Mouse (Mus musculus) CH12.LX (cell line): ENCODE measurements around the gene Ate1. TPM values are rescaled to one million over a fixed set of nuclear protein-coding genes. Genes with fewer than 3 reads are reported as not detected.

Experiments
- DNase-seq: peaks from one replicate; pipeline ENCODE4 v3.0.0-alpha.2; 2013; ENCODE audit errors: extremely low read depth
- H3K27ac ChIP-seq: 2 replicates; pipeline ENCODE4 v1.5.1; 2012; ENCODE audit warnings: low read depth, mild to moderate bottlenecking, control low read depth, moderate library complexity; ENCODE audit not compliant: insufficient read depth
- H3K27me3 ChIP-seq: replicated peaks from 2 replicates; pipeline ENCODE3; 2012; ENCODE audit warnings: inconsistent platforms
- H3K36me3 ChIP-seq, 2 experiments: replicated peaks in 1 of 2; 2 replicates each; pipeline versions ENCODE3 to v1.6.1; 2012; ENCODE audit warnings: inconsistent platforms in 1 of 2, low read length in 1 of 2, mild to moderate bottlenecking in 1 of 2, mixed read lengths in 1 of 2, moderate library complexity in 1 of 2; ENCODE audit not compliant: control insufficient read depth in 1 of 2, insufficient read depth in 1 of 2
- H3K4me1 ChIP-seq, 2 experiments: 2 replicates each; pipeline ENCODE4 v1.6.1; 2012; ENCODE audit warnings: inconsistent platforms in 1 of 2, moderate library complexity in 1 of 2; ENCODE audit not compliant: insufficient read depth in 2 of 2, control insufficient read depth in 1 of 2
- H3K4me2 ChIP-seq: 2 replicates; pipeline ENCODE4 v1.6.1; 2012; ENCODE audit warnings: low read depth, mild to moderate bottlenecking, control low read depth; ENCODE audit not compliant: poor library complexity, insufficient read depth, severe bottlenecking
- H3K4me3 ChIP-seq, 3 experiments: fragments of 150-350 bp in 1 of 3; sonication (generic) in 1 of 3; replicated peaks in 1 of 3; 2 replicates each; pipeline versions ENCODE3 to v1.5.1; 2011 to 2012; ENCODE audit warnings: low read depth in 2 of 3, low read length in 2 of 3, mild to moderate bottlenecking in 2 of 3, moderate library complexity in 2 of 3, control low read depth in 1 of 3, improper control_type of control experiment in 1 of 3, inconsistent platforms in 1 of 3, mixed read lengths in 1 of 3; ENCODE audit not compliant: poor library complexity in 1 of 3
- H3K79me2 ChIP-seq: replicated peaks from 2 replicates; pipeline ENCODE4 v1.6.1; 2012; ENCODE audit warnings: mild to moderate bottlenecking, moderate library complexity; ENCODE audit not compliant: control insufficient read depth, poor library complexity, insufficient read depth, severe bottlenecking; ENCODE audit errors: extremely low read depth
- H3K9ac ChIP-seq: 2 replicates; pipeline ENCODE4 v1.6.1; 2012; ENCODE audit warnings: low read depth, mild to moderate bottlenecking, control low read depth, moderate library complexity; ENCODE audit not compliant: insufficient read depth
- H3K9me3 ChIP-seq: replicated peaks from 2 replicates; pipeline ENCODE3; 2012; ENCODE audit warnings: low read length, inconsistent platforms, mixed read lengths
- BHLHE40 ChIP-seq: IDR thresholded peaks from 2 replicates; pipeline ENCODE4 v1.6.1; 2011; ENCODE audit warnings: mild to moderate bottlenecking, low read depth, low read length, improper control_type of control experiment
- CHD1 ChIP-seq: IDR thresholded peaks from 2 replicates; pipeline ENCODE4 v1.6.1; 2012; ENCODE audit warnings: low read depth, low read length, improper control_type of control experiment, inconsistent platforms
- CTCF ChIP-seq, 2 experiments: IDR thresholded peaks in 1 of 2; conservative IDR thresholded peaks in 1 of 2; 2 replicates each; pipeline ENCODE4 v1.5.1; 2011 to 2012; ENCODE audit warnings: low read depth in 2 of 2, low read length in 2 of 2, improper control_type of control experiment in 1 of 2, inconsistent platforms in 1 of 2, mild to moderate bottlenecking in 1 of 2, moderate library complexity in 1 of 2
- E2F4 ChIP-seq: IDR thresholded peaks from 2 replicates; pipeline ENCODE4 v1.6.1; 2011; ENCODE audit warnings: low read depth, low read length, improper control_type of control experiment; ENCODE audit not compliant: insufficient replicate concordance
- GABPA ChIP-seq: IDR thresholded peaks from 2 replicates; pipeline ENCODE4 v1.6.1; 2012; ENCODE audit warnings: low read depth, low read length, improper control_type of control experiment, inconsistent platforms; ENCODE audit not compliant: insufficient replicate concordance
- JUN ChIP-seq: IDR thresholded peaks from 2 replicates; pipeline ENCODE4 v1.6.1; 2011; ENCODE audit warnings: low read depth, mild to moderate bottlenecking, low read length, improper control_type of control experiment, moderate library complexity; ENCODE audit not compliant: insufficient read depth
- KAT2A ChIP-seq: IDR thresholded peaks from 2 replicates; pipeline ENCODE4 v1.6.1; 2012; ENCODE audit warnings: low read length, improper control_type of control experiment, inconsistent platforms; ENCODE audit not compliant: insufficient replicate concordance
- MAZ ChIP-seq: IDR thresholded peaks from 2 replicates; pipeline ENCODE4 v1.6.1; 2012; ENCODE audit warnings: low read depth, mild to moderate bottlenecking, inconsistent platforms, low read length, improper control_type of control experiment, moderate library complexity
- MEF2A ChIP-seq: IDR thresholded peaks from 2 replicates; pipeline ENCODE4 v1.6.1; 2014; ENCODE audit warnings: low read depth, mild to moderate bottlenecking, inconsistent platforms, low read length, improper control_type of control experiment, borderline replicate concordance
- POLR2AphosphoS2 ChIP-seq: IDR thresholded peaks from 2 replicates; pipeline ENCODE4 v1.6.1; 2011; ENCODE audit warnings: low read depth, low read length, improper control_type of control experiment
- RCOR1 ChIP-seq: conservative IDR thresholded peaks from 2 replicates; pipeline ENCODE4 v1.6.1; 2012; ENCODE audit warnings: low read depth, mild to moderate bottlenecking, inconsistent platforms, low read length, improper control_type of control experiment
- SIN3A ChIP-seq: IDR thresholded peaks from 2 replicates; pipeline ENCODE4 v1.6.1; 2012; ENCODE audit warnings: low read length, improper control_type of control experiment, inconsistent platforms
- TCF12 ChIP-seq: IDR thresholded peaks from 2 replicates; pipeline ENCODE4 v1.6.1; 2014; ENCODE audit warnings: low read depth, mild to moderate bottlenecking, inconsistent platforms, low read length, improper control_type of control experiment
- USF2 ChIP-seq: conservative IDR thresholded peaks from 2 replicates; pipeline ENCODE4 v1.6.1; 2011; ENCODE audit warnings: low read depth, low read length, improper control_type of control experiment
- ZC3H11A ChIP-seq: IDR thresholded peaks from 2 replicates; pipeline ENCODE4 v1.6.1; 2012; ENCODE audit warnings: low read depth, mild to moderate bottlenecking, inconsistent platforms, low read length, improper control_type of control experiment
- ZKSCAN1 ChIP-seq: IDR thresholded peaks from 2 replicates; pipeline ENCODE4 v1.6.1; 2012; ENCODE audit warnings: low read depth, inconsistent platforms, low read length, improper control_type of control experiment, borderline replicate concordance
- dilution Hi-C: fragments of 300-500 bp; cut with MboI; formaldehyde crosslinking; loops from 2 replicates; pipeline ENCODE4 v1.14.3; 2020; ENCODE audit warnings: low sequenced_read_pairs; ENCODE audit not compliant: extremely low pct_unique_long_range_greater_than_20kb, extremely low pct_ligation_motif_present
- in situ Hi-C: fragments of 300-500 bp; cut with MboI; formaldehyde crosslinking; loops from 3 replicates; pipeline ENCODE4 v1.14.3; 2019; ENCODE audit warnings: low sequenced_read_pairs, low pct_ligation_motif_present, low pct_unique_long_range_greater_than_20kb, mixed read lengths
- polyA plus RNA-seq: library from polyadenylated mRNA; unstranded; fragments of >175 nt; gene quantifications from 2 replicates; pipeline ENCODE4 v1.2.1, GENCODE M21; 2012; ENCODE audit warnings: low read depth; ENCODE audit not compliant: insufficient read length
- total RNA-seq, 2 experiments: library from RNA; depleted of rRNA; stranded (reverse); fragments of 300-350 nt in 1 of 2; fragments of >200 nt in 1 of 2; gene quantifications; 2 replicates each; pipeline ENCODE4 v1.2.3; 2012 to 2014

Gene Ate1
- total and polyA plus RNA-seq, 3 experiments = 12.2 to 15.4 (median 14.3) TPM

DNA sequence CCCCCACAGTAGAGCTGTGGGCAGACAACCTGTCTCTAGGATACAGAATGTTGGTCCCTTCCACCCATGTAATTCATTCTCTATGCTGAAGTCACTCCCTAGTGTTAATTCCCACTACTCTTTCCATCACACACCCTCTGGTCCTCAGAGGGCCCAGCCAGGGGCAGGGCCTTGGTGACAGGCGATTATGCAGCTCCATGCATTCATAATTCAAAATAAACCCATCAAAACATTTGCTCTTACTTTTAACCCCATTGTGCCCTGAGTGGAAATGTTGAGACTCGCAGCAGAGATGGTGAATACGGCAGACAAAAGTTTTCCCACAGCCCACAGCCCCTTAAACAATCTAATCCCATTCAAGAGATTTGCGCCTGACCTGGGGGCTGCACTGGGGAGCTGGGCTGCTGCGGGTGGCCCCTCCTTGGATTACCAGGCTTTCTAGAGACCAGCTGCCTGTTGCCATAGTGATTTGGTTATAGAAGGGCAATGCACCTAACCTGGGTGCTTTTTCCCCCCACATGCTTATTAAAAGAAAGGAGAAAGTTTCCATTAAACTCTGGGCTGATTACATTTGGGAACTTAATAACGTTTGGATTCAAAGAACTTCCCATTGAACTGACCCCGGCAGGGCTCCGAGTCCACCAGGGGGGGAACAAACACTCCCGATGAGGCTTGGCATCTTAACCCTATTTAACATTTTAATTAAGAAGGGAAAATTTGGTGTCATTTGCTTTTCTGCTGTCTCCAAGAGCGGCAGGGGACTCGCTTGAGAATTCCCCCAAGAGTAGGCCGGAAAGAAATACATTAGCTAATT, 152.7 kb downstream of the Ate1 start:
- in situ Hi-C loops = no loop called here
- no peaks in the 10 kb centered on the region for H3K79me2 ChIP-seq
- H3K27me3 ChIP-seq = peaks cover 21% of the 10 kb centered on the region
- no peak overlapping the region for H3K27ac ChIP-seq
- no peak overlapping the region for H3K4me3 ChIP-seq
- no peaks in the 10 kb centered on the region for H3K4me1 ChIP-seq
- dilution Hi-C loops = no loop called here
- no peak overlapping the region for H3K9ac ChIP-seq
- H3K4me2 ChIP-seq = no peak overlapping the region
- TF ChIP-seq ZC3H11A = no peak
- no peak for TF ChIP-seq CTCF (conservative IDR thresholded peaks at IDR 0.05 in 1 of 2, IDR thresholded peaks at IDR 0.05 in 1 of 2; ENCODE audit: low read depth in 2 of 2, low read length in 2 of 2)
- TF ChIP-seq POLR2AphosphoS2 = no peak
- TF ChIP-seq RCOR1 = no peak
- TF ChIP-seq MAZ = no peak
- TF ChIP-seq GABPA = no peak
- no peak for TF ChIP-seq KAT2A
- TF ChIP-seq SIN3A = no peak
- no peak for TF ChIP-seq E2F4
- TF ChIP-seq TCF12 = no peak
- TF ChIP-seq CHD1 = no peak
- DNase-seq = no peak
- H3K36me3 ChIP-seq = no peaks in the 10 kb centered on the region
- H3K9me3 ChIP-seq = peaks cover 11% of the 10 kb centered on the region

DNA sequence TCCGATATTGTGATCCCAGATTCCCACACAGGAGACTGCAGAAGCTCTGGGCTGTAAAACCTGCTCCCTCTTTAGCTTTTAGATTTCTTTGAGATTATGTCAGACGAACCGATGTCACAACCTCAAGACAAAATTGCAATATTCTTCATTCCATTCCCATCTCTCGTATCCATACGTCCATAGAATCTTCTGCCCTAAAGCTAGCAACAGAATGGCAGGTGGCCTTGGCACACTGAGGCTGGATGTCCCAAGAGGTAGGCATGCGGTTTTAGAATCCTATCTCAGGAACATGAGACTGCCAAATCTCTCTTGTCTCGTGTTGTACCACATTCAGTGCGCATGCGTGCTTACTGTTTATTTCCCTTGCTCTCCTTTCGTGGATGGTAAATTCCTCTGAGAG, 154.5 kb downstream of the Ate1 start:
- no peak for TF ChIP-seq ZKSCAN1
- TF ChIP-seq BHLHE40 = no peak
- no peak for TF ChIP-seq JUN
- no peak for TF ChIP-seq MEF2A
- no peak for TF ChIP-seq USF2
- no peak overlapping the region for H3K27ac ChIP-seq
- no peak overlapping the region for H3K4me3 ChIP-seq
- DNase-seq = no peak
- no peaks in the 10 kb centered on the region for H3K79me2 ChIP-seq
- no peaks in the 10 kb centered on the region for H3K36me3 ChIP-seq
- in situ Hi-C loops = no loop called here
- no peak overlapping the region for H3K9ac ChIP-seq
- peaks cover 11% of the 10 kb centered on the region for H3K9me3 ChIP-seq
- dilution Hi-C loops = no loop called here
- no peak overlapping the region for H3K4me2 ChIP-seq
- H3K27me3 ChIP-seq = peaks cover 21% of the 10 kb centered on the region
- H3K4me1 ChIP-seq = no peaks in the 10 kb centered on the region

Other genes starting within 250 kb of the Ate1 start
- gene Nsmce4a, start 52.7 kb upstream of the Ate1 start, total RNA-seq (2012; rRNA removed) = 67.6 and 81.5 TPM in 2 replicates
- 208 and 255 TPM in 2 replicates for gene Nsmce4a, start 52.7 kb upstream of the Ate1 start, total RNA-seq (2014; rRNA removed)
- gene Nsmce4a, start 52.7 kb upstream of the Ate1 start, polyA plus RNA-seq = 97.9 and 98.4 TPM in 2 replicates
- gene Tacc2, start 57.1 kb upstream of the Ate1 start, total RNA-seq (2012; rRNA removed) = 0.13 and 0.17 TPM in 2 replicates
- gene Tacc2, start 57.1 kb upstream of the Ate1 start, total RNA-seq (2014; rRNA removed) = not detected in 2 replicates
- 0.14 and 0.41 TPM in 2 replicates for gene Tacc2, start 57.1 kb upstream of the Ate1 start, polyA plus RNA-seq